24 mouse cellular contexts compared by ENCODE assay signal in genomic region chr2:151564986-151565385, GRCm38 (mm10). TPM values are rescaled to one million over a fixed set of nuclear protein-coding genes. Genes with fewer than 3 reads are reported as not detected.
DNase-seq lines count a peak whose midpoint lies in the region; ATAC-seq and TF ChIP-seq lines count a peak whose summit lies in the region.
"Had no signal": no experiment of that assay in that cellular context is flagged by ENCODE, and none has a peak within 500 bp of the region (broad histone marks: within the 10 kb centered on the region; RNA-seq: fewer than 3 reads in every experiment).

No protein-coding gene starts in this region.

- H3K27me3 ChIP-seq in forebrain, embryonic 15.5 days = no peaks in the 10 kb centered on the region
- H3K27me3 ChIP-seq: embryonic facial prominence, embryonic 12.5 days; heart, embryonic 15.5 days; midbrain, embryonic 15.5 days; Patski had no signal

- no peak for TF ChIP-seq CTCF in layer of hippocampus, adult 2 months (conservative IDR thresholded peaks at IDR 0.05)

- 77% methylated on average over 3 of the region's 3 CpGs for WGBS in forebrain, embryonic 15.5 days

- H3K4me1 ChIP-seq in forebrain, embryonic 15.5 days = no peaks in the 10 kb centered on the region
- H3K4me1 ChIP-seq: embryonic facial prominence, embryonic 12.5 days; heart, embryonic 15.5 days; hindbrain, embryonic 10.5 days; midbrain, embryonic 15.5 days had no signal

- no peak overlapping the region for H3K4me2 ChIP-seq in forebrain, embryonic 15.5 days (replicated peaks)
- H3K4me2 ChIP-seq: embryonic facial prominence, embryonic 12.5 days; heart, embryonic 15.5 days; liver, embryonic 11.5 days; lung, embryonic 14.5 days; midbrain, embryonic 15.5 days had no signal

- peaks cover 34% of the 10 kb centered on the region for H3K36me3 ChIP-seq in forebrain, embryonic 15.5 days

- H3K4me3 ChIP-seq in layer of hippocampus, adult 2 months = no peak overlapping the region
- no peak overlapping the region for H3K4me3 ChIP-seq in forebrain, embryonic 15.5 days
- H3K4me3 ChIP-seq: embryonic facial prominence, embryonic 12.5 days; heart, embryonic 15.5 days; hindbrain, embryonic 10.5 days; megakaryocyte, embryonic 14.5 days; midbrain, embryonic 15.5 days; myocyte had no signal

- peak overlapping the region; percentile 64; the same call in 1 of the 2 replicates for H3K27ac ChIP-seq in layer of hippocampus, adult 2 months
- no peak overlapping the region for H3K27ac ChIP-seq in forebrain, embryonic 15.5 days (replicated peaks)
- H3K27ac ChIP-seq: embryonic facial prominence, embryonic 12.5 days; heart, embryonic 15.5 days; hindbrain, embryonic 10.5 days; hindbrain, postnatal 0 days; midbrain, embryonic 15.5 days had no signal

- no peak overlapping the region for H3K9ac ChIP-seq in forebrain, embryonic 15.5 days (replicated peaks)
- H3K9ac ChIP-seq: embryonic facial prominence, embryonic 12.5 days; heart, embryonic 15.5 days; lung, embryonic 14.5 days; midbrain, embryonic 15.5 days had no signal

- no peaks in the 10 kb centered on the region for H3K9me3 ChIP-seq in forebrain, embryonic 15.5 days
- H3K9me3 ChIP-seq: embryonic facial prominence, embryonic 12.5 days; heart, embryonic 15.5 days; hindbrain, embryonic 10.5 days; megakaryocyte, embryonic 14.5 days; midbrain, embryonic 15.5 days had no signal

- DNase-seq in embryo, embryonic 11 days = peak; percentile 13
- no peak for DNase-seq in embryo, embryonic 10.5 days (ENCODE audit: low spot score)
- peak in 1 of 2 experiments; percentile 53 for DNase-seq in layer of hippocampus, adult 2 months (ENCODE audit: low spot score in 2 of 2)
- no peak for DNase-seq in layer of hippocampus, postnatal 36 days
- peak; percentile 20 for DNase-seq in CD4-positive helper T cell, adult 2 months (ENCODE audit: low read depth, low spot score)
- peak; percentile 33 for DNase-seq in brain, adult 2 months (ENCODE audit: low read depth, low spot score)
- DNase-seq in spleen, postnatal 36 days (ENCODE audit: low spot score in 2 of 2) = no peak
- DNase-seq: cerebellum, adult 11-12 months; cerebellum, postnatal 36 days; gastrocnemius, postnatal 36 days; kidney, adult 11 months; lung, embryonic 14.5 days; thymus, adult 18-20 months; thymus, postnatal 4 days had no signal

- no peak for ATAC-seq in forebrain, embryonic 15.5 days (replicated peaks)
- ATAC-seq: hindbrain, postnatal 0 days; midbrain, embryonic 15.5 days; Patski had no signal

RNA-seq across cellular contexts. Expression of gene Sdcbp2, which starts 7.4 kb away (rescaled TPM):
- total RNA-seq in layer of hippocampus, adult 2 months (2021) = 1 to 10 TPM; 1.4 to 2.1 TPM
- total RNA-seq in layer of hippocampus, postnatal 36 days (2021) = 1 to 10 TPM; 1.5 to 1.6 TPM
- polyA plus RNA-seq in forebrain, embryonic 15.5 days (2015; fragmentation: Nextera tagmentation; extraction: Ambion mirVana) = 0.52 and 0.64 TPM in 2 replicates
- polyA plus RNA-seq: liver, embryonic 11.5 days had no signal

RNA-seq across cellular contexts. Expression of gene Fkbp1a, which starts 22.7 kb away (rescaled TPM):
- 100 to 1,000 TPM; 892 to 923 TPM for total RNA-seq in layer of hippocampus, adult 2 months (2021)
- total RNA-seq in layer of hippocampus, postnatal 36 days (2021) = 100 to 1,000 TPM; 926 to 966 TPM
- 587 and 591 TPM in 2 replicates for polyA plus RNA-seq in forebrain, embryonic 15.5 days (2015; fragmentation: Nextera tagmentation; extraction: Ambion mirVana)

Comparison
In these comparisons a context has a peak if more than half of its experiments do, and no peak if none do; other contexts are left out.
1. DNase-seq: peak in embryo, embryonic 11 days (single experiment), CD4-positive helper T cell, adult 2 months (single experiment) and brain, adult 2 months (single experiment); none in embryo, embryonic 10.5 days (single experiment), layer of hippocampus, postnatal 36 days (0 of 2) and spleen, postnatal 36 days (0 of 2).